Mouse (Mus musculus) megakaryocyte, adult 5-6 weeks (primary cell): ENCODE results near the gene Pgc. TPM values are rescaled to one million over a fixed set of nuclear protein-coding genes. Genes with fewer than 3 reads are reported as not detected.

Experiments
- ATAC-seq: 2 replicates; pipeline ENCODE4 v1.8.0; 2016; ENCODE audit warnings: mild to moderate bottlenecking, inconsistent platforms; ENCODE audit not compliant: poor library complexity, severe bottlenecking
- total RNA-seq, 2 experiments: library from RNA; stranded (forward) in 1 of 2; stranded (reverse) in 1 of 2; fragments of 153-499, 151-499 nt in 1 of 2; fragments of 221-1000, 200-1000 nt in 1 of 2; gene quantifications; 2 replicates each; pipeline versions ENCODE4 v1.2.3 to v1.2.4; 2015 to 2017

Pgc gene
- total RNA-seq, 2 experiments from 2014 or later = not detected

GRCm38 (mm10) chr17:47777141-47777540 is 50.5 kb downstream of the Pgc start:
- ATAC-seq = no peak

DNA sequence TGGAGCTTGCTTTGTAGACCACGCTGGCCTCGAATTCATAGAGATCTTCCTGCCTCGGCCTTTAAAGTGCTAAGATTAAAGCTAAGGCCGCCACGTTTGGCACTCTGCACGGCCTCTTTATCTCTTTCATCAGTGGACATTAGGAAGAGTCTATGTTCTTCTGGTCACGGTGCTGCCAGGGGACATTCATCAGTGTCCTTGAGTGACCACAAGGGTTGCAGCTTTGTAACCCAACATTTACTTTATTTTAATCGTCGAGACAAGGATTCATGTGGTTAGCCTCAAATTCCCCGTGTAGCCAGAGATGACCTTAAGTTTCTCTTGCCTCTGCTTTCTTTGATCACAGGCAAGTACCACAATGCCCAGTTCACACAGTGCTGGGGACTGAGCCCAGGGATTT is 53.8 kb downstream of the Pgc start:
- no peak for ATAC-seq

GRCm38 (mm10) chr17:47782486-47782885 is 55.8 kb downstream of the Pgc start:
- no peak for ATAC-seq

DNA sequence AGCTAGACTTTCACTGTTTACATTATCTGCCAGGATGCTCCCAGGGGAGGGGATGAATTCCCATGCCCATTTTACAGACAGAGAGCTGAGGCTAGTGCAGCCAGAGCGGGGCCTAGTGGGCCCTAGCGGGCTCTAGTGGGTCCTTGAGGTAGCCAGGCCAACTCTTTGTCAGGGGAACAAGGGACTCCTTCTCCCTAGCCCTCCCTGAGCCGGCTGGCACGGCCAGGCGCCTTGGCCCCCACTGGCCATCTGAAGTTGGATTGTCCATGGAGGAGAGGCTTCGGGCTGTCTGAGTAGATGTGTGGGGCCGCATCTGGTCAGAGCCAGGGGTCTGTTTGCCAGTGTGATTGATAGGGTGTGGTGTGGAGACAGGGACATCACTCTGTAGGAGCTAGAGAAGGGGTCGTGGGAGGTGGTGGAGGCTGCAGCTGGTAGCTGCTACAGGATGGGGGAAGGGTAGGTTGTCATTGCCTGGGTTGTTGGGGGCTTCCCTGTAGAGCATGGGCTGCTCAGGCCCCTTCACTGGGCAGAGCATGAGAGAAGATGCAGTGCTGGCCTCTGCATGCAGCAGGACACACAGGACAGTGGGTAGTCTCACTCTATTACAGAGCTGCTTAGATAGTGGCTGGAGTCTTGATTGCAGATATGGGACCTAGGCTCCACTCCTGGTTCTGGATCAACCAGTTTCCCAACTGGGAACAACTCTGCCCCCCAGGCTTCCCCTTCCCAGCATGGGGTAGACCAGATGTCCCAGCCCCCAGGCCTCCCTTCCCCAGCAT is 57.0 kb downstream of the Pgc start:
- ATAC-seq = no peak

Other genes with a start within 250 kb of the Pgc start
- 16.3 and 19.3 TPM in 2 replicates for gene Taf8, start 224.6 kb upstream of the Pgc start, total RNA-seq (2015)
- gene Taf8, start 224.6 kb upstream of the Pgc start, total RNA-seq (2017) = 44.0 and 57.5 TPM in 2 replicates
- 315 and 324 TPM in 2 replicates for gene Ccnd3, start 221.8 kb upstream of the Pgc start, total RNA-seq (2015)
- 155 and 184 TPM in 2 replicates for gene Ccnd3, start 221.8 kb upstream of the Pgc start, total RNA-seq (2017)
- 4.8 and 5.6 TPM in 2 replicates for gene Bysl, start 115.3 kb upstream of the Pgc start, total RNA-seq (2015)
- gene Bysl, start 115.3 kb upstream of the Pgc start, total RNA-seq (2017) = 6.4 and 7.3 TPM in 2 replicates
- gene Med20, start 115.3 kb upstream of the Pgc start, total RNA-seq (2015) = 17.2 and 18.2 TPM in 2 replicates
- 32.2 and 33.8 TPM in 2 replicates for gene Med20, start 115.3 kb upstream of the Pgc start, total RNA-seq (2017)
- 0.49 and 2.4 TPM in 2 replicates for gene Gm20517, start 115.3 kb upstream of the Pgc start, total RNA-seq (2015)
- gene Gm20517, start 115.3 kb upstream of the Pgc start, total RNA-seq (2017) = 1.7 and 2.3 TPM in 2 replicates
- 3.9 and 5.1 TPM in 2 replicates for gene Usp49, start 96.2 kb upstream of the Pgc start, total RNA-seq (2015)
- 4.2 and 5.3 TPM in 2 replicates for gene Usp49, start 96.2 kb upstream of the Pgc start, total RNA-seq (2017)
- 142 and 150 TPM in 2 replicates for gene Tomm6, start 38.5 kb upstream of the Pgc start, total RNA-seq (2015)
- 38.6 and 44.1 TPM in 2 replicates for gene Tomm6, start 38.5 kb upstream of the Pgc start, total RNA-seq (2017)
- gene Frs3, start 37.8 kb upstream of the Pgc start, total RNA-seq (2015) = 0.71 TPM in 1 of 2 replicates, not detected in the other
- gene Frs3, start 37.8 kb upstream of the Pgc start, total RNA-seq (2017) = 0.12 and 0.15 TPM in 2 replicates
- gene Gm21981, start 32.4 kb upstream of the Pgc start, total RNA-seq (2015) = not detected in 2 replicates
- gene Gm21981, start 32.4 kb upstream of the Pgc start, total RNA-seq (2017) = not detected in 2 replicates
- 0.16 TPM in 1 of 2 replicates, not detected in the other for gene Prickle4, start 32.1 kb upstream of the Pgc start, total RNA-seq (2015)
- 1.1 TPM in 1 of 2 replicates, not detected in the other for gene Prickle4, start 32.1 kb upstream of the Pgc start, total RNA-seq (2017)
- 31.0 and 31.7 TPM in 2 replicates for gene Tfeb, start 10.2 kb downstream of the Pgc start, total RNA-seq (2015)
- gene Tfeb, start 10.2 kb downstream of the Pgc start, total RNA-seq (2017) = 38.5 and 39.9 TPM in 2 replicates
- gene Mdfi, start 107.8 kb downstream of the Pgc start, total RNA-seq (2015) = not detected in 2 replicates
- not detected in 2 replicates for gene Mdfi, start 107.8 kb downstream of the Pgc start, total RNA-seq (2017)
- gene Foxp4, start 197.8 kb downstream of the Pgc start, total RNA-seq (2015) = 7.1 and 8.8 TPM in 2 replicates
- gene Foxp4, start 197.8 kb downstream of the Pgc start, total RNA-seq (2017) = 1.1 and 2.2 TPM in 2 replicates